Comparison of ENCODE assay signal across 25 mouse cellular contexts in the genomic region with DNA sequence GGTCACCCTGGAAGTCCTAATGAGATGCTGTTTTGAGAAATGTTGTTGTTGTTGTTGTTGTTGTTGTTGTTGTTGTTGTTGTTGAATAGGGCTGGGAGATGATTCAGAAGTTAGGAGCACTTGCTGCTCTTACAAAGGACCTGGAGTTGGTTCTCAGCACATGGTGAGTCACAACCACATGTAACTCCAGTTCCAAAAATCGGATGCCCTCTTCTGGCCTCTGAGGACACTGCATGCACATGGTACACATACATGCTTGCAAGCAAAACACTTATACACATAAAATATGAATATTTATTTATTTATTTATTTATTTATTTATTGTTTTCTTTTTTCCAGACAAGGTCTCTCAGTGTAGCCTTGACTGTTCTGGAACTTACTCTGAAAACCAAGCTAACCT. TPM values are rescaled to one million over a fixed set of nuclear protein-coding genes. Genes with fewer than 3 reads are reported as not detected.
DNase-seq lines count a peak whose midpoint lies in the region; ATAC-seq and TF ChIP-seq lines count a peak whose summit lies in the region.
"Had no signal": no experiment of that assay in that cellular context is flagged by ENCODE, and none has a peak within 500 bp of the region (broad histone marks: within the 10 kb centered on the region; RNA-seq: fewer than 3 reads in every experiment).

No protein-coding gene starts in this region.

- no peaks in the 10 kb centered on the region for H3K79me2 ChIP-seq in CH12.LX (replicated peaks; ENCODE audit: control insufficient read depth, extremely low read depth, insufficient read depth, poor library complexity, severe bottlenecking)

- peak; percentile 61 for DNase-seq in heart, adult 11 months
- no peak for DNase-seq in heart, postnatal 10 days
- DNase-seq in liver, embryonic 14.5 days (ENCODE audit: low read depth in 3 of 3, low spot score in 3 of 3): no peak
- DNase-seq in liver, embryonic 11.5 days (ENCODE audit: low spot score): no peak
- DNase-seq in CH12.LX (ENCODE audit: extremely low read depth): no peak
- peak; percentile 57 for DNase-seq in ZHBTc4 (ENCODE audit: low read depth, low spot score)
- no peak for DNase-seq in c-Kit-positive CD71-positive TER-119-positive erythroid progenitor cells, embryonic 14.5 days (ENCODE audit: low spot score)
- DNase-seq in urinary bladder, postnatal 36 days (ENCODE audit: low spot score in 2 of 2): no peak
- DNase-seq: adrenal gland, postnatal 10 days; cerebellum, adult 11-12 months; cerebellum, postnatal 14 days; heart, postnatal 36 days; kidney, adult 18-20 months; kidney, postnatal 25 days; left cerebral cortex, postnatal 4 days; retina, postnatal 1 day; thymus, adult 2 months had no signal

- TF ChIP-seq EP300 in liver, embryonic 14.5 days (IDR thresholded peaks at IDR 0.05; ENCODE audit: low read depth): no peak
- no peak for TF ChIP-seq EP300 in CH12.LX (IDR thresholded peaks at IDR 0.05; ENCODE audit: low read length)

- ATAC-seq in liver, embryonic 14.5 days (ENCODE audit: insufficient read depth): no peak
- no peak for ATAC-seq in liver, embryonic 11.5 days (replicated peaks; ENCODE audit: low FRiP score)
- ATAC-seq: activated CD4-positive, CD25-positive, alpha-beta regulatory T cell, adult 4 months; forebrain, embryonic 15.5 days had no signal

- no peaks in the 10 kb centered on the region for H3K27me3 ChIP-seq in liver, embryonic 14.5 days (ENCODE audit: control insufficient read depth, insufficient read depth, low read length)
- no peaks in the 10 kb centered on the region for H3K27me3 ChIP-seq in liver, embryonic 11.5 days (replicated peaks; ENCODE audit: control insufficient read depth, insufficient read depth, low read length)
- H3K27me3 ChIP-seq in CH12.LX (replicated peaks): no peaks in the 10 kb centered on the region
- H3K27me3 ChIP-seq: embryonic facial prominence, embryonic 13.5 days; forebrain, embryonic 15.5 days; hindbrain, embryonic 15.5 days; lung, embryonic 15.5 days had no signal

- intact Hi-C loops in heart, postnatal 10 days (cut with DNase I): no loop called here

- 0 out of 4 replicates have a peak, but pooled peaks cover 0 to 2% of the 10 kb centered on the region in 2 experiments for H3K4me1 ChIP-seq in liver, embryonic 14.5 days (replicated peaks; ENCODE audit: control insufficient read depth in 2 of 2, insufficient read depth in 2 of 2, low read length in 1 of 2)
- peaks cover 5% of the 10 kb centered on the region; the same call in 1 of the 2 replicates for H3K4me1 ChIP-seq in liver, embryonic 11.5 days (replicated peaks; ENCODE audit: control insufficient read depth, insufficient read depth, low read length)
- H3K4me1 ChIP-seq in CH12.LX (ENCODE audit: control insufficient read depth in 1 of 2, insufficient read depth in 2 of 2): peaks cover 7 to 31% of the 10 kb centered on the region in 2 experiments; a peak in 3 of 4 replicates
- H3K4me1 ChIP-seq: forebrain, embryonic 15.5 days; hindbrain, embryonic 15.5 days had no signal

- no peak for TF ChIP-seq POLR2A in CH12.LX (IDR thresholded peaks at IDR 0.05; ENCODE audit: low read depth, low read length)

- no peak overlapping the region for H3K9ac ChIP-seq in liver, embryonic 14.5 days (replicated peaks)
- H3K9ac ChIP-seq in liver, embryonic 11.5 days (ENCODE audit: low read depth, low read length): no peak overlapping the region
- no peak overlapping the region for H3K9ac ChIP-seq in CH12.LX (ENCODE audit: insufficient read depth, low read depth)
- H3K9ac ChIP-seq: embryonic facial prominence, embryonic 13.5 days; forebrain, embryonic 15.5 days; hindbrain, embryonic 15.5 days; lung, embryonic 15.5 days had no signal

- H3K36me3 ChIP-seq in liver, embryonic 14.5 days (replicated peaks; ENCODE audit: control insufficient read depth, insufficient read depth, low read depth): no peaks in the 10 kb centered on the region
- H3K36me3 ChIP-seq in liver, embryonic 11.5 days (ENCODE audit: control insufficient read depth, insufficient read depth, low read length): no peaks in the 10 kb centered on the region
- no peaks in the 10 kb centered on the region for H3K36me3 ChIP-seq in CH12.LX (replicated peaks in 1 of 2; ENCODE audit: control insufficient read depth in 1 of 2, insufficient read depth in 1 of 2, low read length in 1 of 2)
- H3K36me3 ChIP-seq: embryonic facial prominence, embryonic 13.5 days; forebrain, embryonic 15.5 days; hindbrain, embryonic 15.5 days; lung, embryonic 15.5 days had no signal

- 67% methylated on average over 1 of the region's 1 CpGs for WGBS in liver, embryonic 14.5 days (ENCODE audit: insufficient replicate concordance)
- 88% methylated on average over 1 of the region's 1 CpGs for WGBS in liver, embryonic 11.5 days

- peak; percentile 11; the same call in 1 of the 2 replicates for TF ChIP-seq CTCF in liver, embryonic 14.5 days (IDR thresholded peaks at IDR 0.05; ENCODE audit: low read depth)
- TF ChIP-seq CTCF in CH12.LX (conservative IDR thresholded peaks at IDR 0.05 in 1 of 2, IDR thresholded peaks at IDR 0.05 in 1 of 2; ENCODE audit: low read depth in 2 of 2, low read length in 2 of 2): peak in 1 of 2 experiments; percentile 21; a peak in 2 of 4 replicates

- no peak overlapping the region for H3K4me3 ChIP-seq in liver, embryonic 14.5 days (ENCODE audit: insufficient read depth in 1 of 2, low read depth in 2 of 2, low read length in 2 of 2)
- H3K4me3 ChIP-seq in liver, embryonic 11.5 days (ENCODE audit: low read depth, low read length): no peak overlapping the region
- no peak overlapping the region for H3K4me3 ChIP-seq in CH12.LX (replicated peaks in 1 of 3; ENCODE audit: low read depth in 2 of 3, low read length in 2 of 3, poor library complexity in 1 of 3)
- H3K4me3 ChIP-seq: embryonic facial prominence, embryonic 13.5 days; forebrain, embryonic 15.5 days; hindbrain, embryonic 15.5 days; left cerebral cortex, adult 2 months; lung, embryonic 15.5 days had no signal

- dilution Hi-C loops in CH12.LX (cut with MboI; ENCODE audit: extremely low pct_ligation_motif_present, extremely low pct_unique_long_range_greater_than_20kb, low sequenced_read_pairs): no loop called here

- H3K9me3 ChIP-seq in liver, embryonic 14.5 days (ENCODE audit: control insufficient read depth, low read length): no peaks in the 10 kb centered on the region
- H3K9me3 ChIP-seq in liver, embryonic 11.5 days (ENCODE audit: control insufficient read depth, low read length): no peaks in the 10 kb centered on the region; the same call in 1 of the 2 replicates
- H3K9me3 ChIP-seq in CH12.LX (replicated peaks; ENCODE audit: low read length): peaks cover 4% of the 10 kb centered on the region
- H3K9me3 ChIP-seq: embryonic facial prominence, embryonic 13.5 days; forebrain, embryonic 15.5 days; hindbrain, embryonic 15.5 days; lung, embryonic 15.5 days had no signal

- no peak overlapping the region for H3K27ac ChIP-seq in liver, embryonic 14.5 days
- H3K27ac ChIP-seq in liver, embryonic 11.5 days (ENCODE audit: low read depth, low read length): no peak overlapping the region
- H3K27ac ChIP-seq in CH12.LX (ENCODE audit: insufficient read depth, low read depth): no peak overlapping the region
- H3K27ac ChIP-seq: embryonic facial prominence, embryonic 13.5 days; forebrain, embryonic 15.5 days; hindbrain, embryonic 15.5 days; left cerebral cortex, adult 2 months; lung, embryonic 15.5 days had no signal

- no peak; the same call in none of the 2 replicates for TF ChIP-seq RAD21 in CH12.LX (IDR thresholded peaks at IDR 0.05; ENCODE audit: low read depth, low read length)

- no peak overlapping the region for H3K4me2 ChIP-seq in liver, embryonic 14.5 days (ENCODE audit: low read depth)
- H3K4me2 ChIP-seq in liver, embryonic 11.5 days: no peak overlapping the region
- no peak overlapping the region for H3K4me2 ChIP-seq in CH12.LX (ENCODE audit: insufficient read depth, low read depth, poor library complexity, severe bottlenecking)
- H3K4me2 ChIP-seq: embryonic facial prominence, embryonic 13.5 days; forebrain, embryonic 15.5 days; heart, embryonic 11.5 days; hindbrain, embryonic 15.5 days; lung, embryonic 15.5 days; midbrain, embryonic 11.5 days had no signal

- in situ Hi-C loops in CH12.LX (cut with MboI; ENCODE audit: low pct_ligation_motif_present, low pct_unique_long_range_greater_than_20kb, low sequenced_read_pairs): loop anchor here (25.0 kb wide), 1 partner anchor 656 kb away; a partner anchor contains a TSS

TF ChIP-seq in CH12.LX, 34 proteins besides CTCF, POLR2A, EP300 and RAD21:
- TF ChIP-seq ZC3H11A (IDR thresholded peaks at IDR 0.05; ENCODE audit: low read depth, low read length) (no peak), IRF4 (IDR thresholded peaks at IDR 0.05; ENCODE audit: low read depth, low read length) (no peak), KAT2A (IDR thresholded peaks at IDR 0.05; ENCODE audit: insufficient replicate concordance, low read length) (no peak), TCF12 (IDR thresholded peaks at IDR 0.05; ENCODE audit: low read depth, low read length) (no peak), MAZ (IDR thresholded peaks at IDR 0.05; ENCODE audit: low read depth, low read length) (no peak), USF1 (IDR thresholded peaks at IDR 0.05; ENCODE audit: low read depth, low read length) (no peak), UBTF (IDR thresholded peaks at IDR 0.05; ENCODE audit: low read depth, low read length) (no peak), MAX (IDR thresholded peaks at IDR 0.05; ENCODE audit: low read length) (no peak), RCOR1 (conservative IDR thresholded peaks at IDR 0.05; ENCODE audit: low read depth, low read length) (no peak), MYC (IDR thresholded peaks at IDR 0.05; ENCODE audit: low read depth, low read length) (peak; percentile 60; the same call in 1 of the 2 replicates), NELFE (IDR thresholded peaks at IDR 0.05; ENCODE audit: low read depth, low read length) (no peak), HCFC1 (IDR thresholded peaks at IDR 0.05; ENCODE audit: low read depth, low read length) (no peak), JUND (conservative IDR thresholded peaks at IDR 0.05; ENCODE audit: low read depth, low read length) (no peak), ZKSCAN1 (IDR thresholded peaks at IDR 0.05; ENCODE audit: borderline replicate concordance, low read depth, low read length) (no peak), SMC3 (IDR thresholded peaks at IDR 0.05; ENCODE audit: low read depth, low read length) (peak; percentile 11; the same call in 1 of the 2 replicates)

RNA-seq across cellular contexts. Expression of a gene that starts 36.4 kb away (rescaled TPM):
- total RNA-seq in heart, postnatal 10 days (2021): 10 to 100 TPM; 40.9 to 48.5 TPM
- polyA plus RNA-seq in liver, embryonic 14.5 days (2012; rRNA removed): 21.7 and 29.4 TPM in 2 replicates
- polyA plus RNA-seq in liver, embryonic 14.5 days (2014; fragmentation: Nextera tagmentation; extraction: Ambion mirVana): 30.2 and 31.5 TPM in 2 replicates
- 114 and 123 TPM in 2 replicates for polyA plus RNA-seq in liver, embryonic 11.5 days (2014; fragmentation: Nextera tagmentation; extraction: Ambion mirVana)
- 54.7 and 84.1 TPM in 2 replicates for total RNA-seq in CH12.LX (2012; rRNA removed)
- total RNA-seq in CH12.LX (2014; rRNA removed): 104 and 122 TPM in 2 replicates
- polyA plus RNA-seq in CH12.LX (2012; ENCODE audit: insufficient read length, low read depth): 118 and 129 TPM in 2 replicates

Comparison
In these comparisons a context has a peak if more than half of its experiments do, and no peak if none do; other contexts are left out.
1. DNase-seq: peak in heart, adult 11 months (single experiment) and ZHBTc4 (single experiment); none in heart, postnatal 10 days (0 of 2), liver, embryonic 14.5 days (0 of 3), liver, embryonic 11.5 days (single experiment), CH12.LX (single experiment), c-Kit-positive CD71-positive TER-119-positive erythroid progenitor cells, embryonic 14.5 days (single experiment) and urinary bladder, postnatal 36 days (0 of 2).